Mouse (Mus musculus) frontal cortex, adult (tissue): ENCODE results near the gene Mak.

Experiments used
- ATAC-seq: cut with Nextera tagmentation; 2 replicates; pipeline ENCODE4 v1.9.2; 2017; ENCODE audit warnings: mild to moderate bottlenecking, moderate library complexity, mixed read lengths; ENCODE audit not compliant: low TSS enrichment

The Mak gene

DNA sequence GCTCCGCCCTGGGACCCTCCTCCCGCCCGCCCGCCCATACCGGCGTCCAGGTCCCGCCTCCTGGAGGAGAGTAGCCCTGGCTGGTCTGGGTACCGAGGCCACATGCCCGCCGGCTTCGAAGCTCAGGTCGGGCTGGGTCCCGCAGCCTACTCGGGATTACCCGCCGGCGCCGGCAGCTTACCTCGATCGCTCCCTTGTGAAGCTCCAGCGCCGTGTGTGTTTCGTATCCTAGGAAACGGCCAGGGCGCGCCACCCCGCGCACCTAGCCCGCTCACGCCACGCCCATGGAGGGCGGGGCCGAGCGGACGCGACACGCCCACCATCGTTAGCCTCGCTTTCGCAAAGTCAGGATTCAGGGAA is at the start of gene Mak:
Gene Mak (minus strand): TSS at position 286 of the 360 bp plus-strand sequence.
- ATAC-seq: peak; percentile 96

DNA sequence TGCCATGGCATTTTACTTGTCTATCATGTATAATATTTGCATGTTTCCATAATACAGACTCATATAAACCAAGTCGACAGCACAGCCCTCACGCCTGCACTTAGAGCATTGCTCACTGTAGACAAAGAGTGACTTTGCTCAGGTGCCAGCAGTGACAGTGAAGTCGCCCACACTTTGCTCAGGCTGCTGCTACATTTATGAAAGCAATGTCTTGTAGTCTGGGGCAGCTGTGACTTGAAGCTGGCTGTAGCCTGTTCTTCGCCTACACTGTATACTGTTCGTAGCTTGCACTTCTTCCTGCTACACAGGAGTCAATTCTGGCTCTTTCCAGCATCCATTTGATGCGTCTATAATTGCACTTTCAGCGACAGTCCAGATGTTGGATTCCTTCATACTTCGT is 49.6 kb upstream of the Mak start:
- ATAC-seq: peak; percentile 92

DNA sequence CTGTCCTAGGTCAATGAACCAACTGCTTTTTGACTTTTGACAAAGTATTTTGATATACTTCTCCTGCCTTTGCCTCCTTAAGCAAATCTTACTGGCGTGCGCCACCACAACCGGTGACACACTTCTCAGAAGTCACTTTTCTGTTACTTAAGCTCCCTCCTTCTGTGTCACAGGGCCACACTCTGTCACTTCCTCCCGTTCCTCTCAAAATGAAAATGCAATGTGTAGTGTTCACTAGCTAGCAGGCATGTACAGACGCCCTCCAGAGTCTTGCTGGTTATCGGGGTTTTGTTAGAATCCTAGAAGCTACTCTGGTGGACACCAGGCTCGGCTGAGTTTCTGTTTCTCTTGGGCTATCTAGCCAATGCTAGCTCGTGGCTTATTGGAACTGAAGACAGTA is 48.8 kb upstream of the Mak start:
- no peak for ATAC-seq

DNA sequence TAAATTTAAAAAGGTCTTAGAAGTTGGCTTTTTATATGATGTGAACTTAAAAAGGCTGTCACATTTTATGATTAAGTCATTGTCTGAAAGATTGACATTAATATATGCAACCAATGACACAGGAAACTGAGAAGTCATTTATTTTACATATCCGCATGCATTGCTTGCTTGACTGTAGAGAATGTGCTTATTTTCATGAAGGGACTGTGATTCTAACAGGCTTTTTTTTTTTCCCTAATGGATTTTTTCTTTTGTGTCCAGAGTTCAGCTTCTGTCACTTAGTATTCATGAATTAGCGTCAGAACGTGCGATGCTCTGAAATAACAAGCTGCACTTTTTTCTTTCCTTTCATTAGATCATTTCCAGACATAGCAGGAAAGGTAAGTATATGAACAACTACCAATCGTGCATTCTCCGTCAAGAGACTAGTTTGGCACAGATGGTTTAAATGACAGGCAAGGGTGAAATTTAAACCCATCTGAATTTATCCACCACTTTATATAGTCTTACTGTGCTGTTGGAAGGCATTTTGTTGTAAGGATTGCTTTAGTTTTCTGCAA is 44.2 kb upstream of the Mak start:
- ATAC-seq: no peak

DNA sequence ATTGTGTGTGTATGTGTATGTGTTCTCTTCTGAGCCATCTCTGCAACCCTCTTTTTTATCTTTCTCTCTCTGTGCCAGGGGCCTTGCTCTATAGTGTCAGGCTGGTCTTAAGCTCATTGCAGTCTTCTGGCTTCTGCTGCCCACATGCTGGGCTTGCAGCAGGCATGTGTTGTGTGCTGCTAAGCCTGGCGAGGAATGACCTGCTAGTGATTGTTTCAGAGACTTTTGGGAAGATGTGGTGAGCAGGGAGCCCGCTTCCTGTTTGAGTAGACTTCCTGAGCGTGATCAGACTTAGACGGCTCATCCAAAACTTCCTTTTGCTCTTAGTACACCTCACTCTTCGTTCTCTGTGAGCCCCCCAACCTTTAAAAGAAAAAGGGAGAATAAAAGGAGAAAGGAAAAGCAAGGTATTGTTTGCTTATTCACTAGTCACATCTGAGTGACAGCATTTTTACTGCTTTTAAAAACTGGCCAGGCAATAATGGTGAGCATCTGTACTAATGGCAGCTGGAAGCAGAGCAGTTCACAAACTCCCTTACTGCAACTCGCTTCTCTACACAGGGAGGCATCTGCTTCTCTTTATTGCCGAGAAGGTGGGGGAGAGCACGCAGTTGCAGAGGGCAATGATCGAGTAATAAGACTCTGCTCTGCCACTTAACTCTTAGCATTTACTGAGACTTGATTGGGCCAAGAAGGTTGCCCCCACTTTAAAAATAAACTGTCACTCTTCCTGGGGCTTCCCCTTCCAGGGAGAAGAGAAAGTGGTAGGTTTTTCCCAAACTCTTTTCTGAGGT is 39.8 kb upstream of the Mak start:
- ATAC-seq: no peak

DNA sequence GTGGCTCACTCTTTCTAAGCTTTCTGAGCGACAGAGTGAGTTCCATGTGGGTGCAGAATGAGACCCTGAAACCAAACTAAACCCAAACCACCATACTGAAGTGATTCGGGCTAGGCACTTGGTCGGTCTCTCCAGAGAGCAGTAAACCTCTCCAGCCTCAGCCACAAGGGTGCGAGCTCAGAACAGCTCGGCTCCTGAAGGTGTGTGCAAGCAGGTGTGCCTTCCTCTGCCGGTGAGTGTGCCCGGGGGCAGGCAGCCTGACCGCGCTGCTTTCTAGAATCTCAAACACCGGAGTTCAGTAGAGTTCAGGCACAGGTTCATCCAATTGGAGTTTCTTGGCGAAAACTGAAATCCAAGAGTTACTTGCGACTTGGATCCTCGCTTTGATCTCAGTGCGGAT is 34.4 kb upstream of the Mak start, which contains the start of gene Sycp2l:
Gene Sycp2l (plus strand): TSS at position 368 of the 400 bp plus-strand sequence.
- ATAC-seq: no peak

DNA sequence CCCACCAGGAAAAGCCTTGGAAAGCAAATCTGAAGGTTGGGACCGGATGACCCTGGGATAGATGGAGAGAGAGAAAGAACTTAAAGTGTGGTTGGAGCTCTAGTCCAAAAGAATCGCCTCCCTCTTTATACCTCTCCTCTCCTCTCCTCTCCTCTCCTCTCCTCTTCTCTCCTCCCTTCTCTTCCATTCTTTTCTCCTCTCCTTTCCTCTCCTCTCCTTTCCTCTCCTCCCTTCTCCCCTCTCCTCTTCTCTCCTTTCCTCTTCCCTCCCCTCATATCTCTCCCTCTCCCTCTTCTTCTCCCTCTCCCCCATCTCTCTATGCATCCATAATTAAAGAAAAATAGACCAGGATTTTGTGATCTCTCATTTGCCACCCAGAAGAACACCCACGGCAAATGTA is 31.4 kb upstream of the Mak start, which contains the start of gene Gcm2:
Gene Gcm2 (minus strand): TSS at position 101 of the 400 bp plus-strand sequence.
- no peak for ATAC-seq

DNA sequence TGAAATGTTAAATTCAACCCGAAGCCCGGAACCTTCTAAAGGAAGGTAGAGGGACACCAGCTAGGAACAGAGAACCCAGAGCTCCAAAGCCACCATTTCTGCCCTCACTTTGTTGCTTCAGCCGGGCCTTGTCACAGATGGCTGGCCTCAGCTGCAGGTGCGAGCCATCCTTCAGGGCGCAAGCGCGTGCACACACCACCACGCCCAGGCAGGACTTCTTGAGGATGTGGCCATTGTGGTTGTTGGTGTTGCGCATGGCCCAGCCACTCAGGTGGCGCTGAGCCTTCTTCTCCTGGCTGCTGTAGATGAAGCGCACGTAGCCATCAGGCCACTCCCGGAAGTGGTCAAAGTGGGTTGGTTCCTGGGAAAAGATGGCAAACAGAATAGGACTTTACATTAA is 26.0 kb upstream of the Mak start:
- no peak for ATAC-seq

DNA sequence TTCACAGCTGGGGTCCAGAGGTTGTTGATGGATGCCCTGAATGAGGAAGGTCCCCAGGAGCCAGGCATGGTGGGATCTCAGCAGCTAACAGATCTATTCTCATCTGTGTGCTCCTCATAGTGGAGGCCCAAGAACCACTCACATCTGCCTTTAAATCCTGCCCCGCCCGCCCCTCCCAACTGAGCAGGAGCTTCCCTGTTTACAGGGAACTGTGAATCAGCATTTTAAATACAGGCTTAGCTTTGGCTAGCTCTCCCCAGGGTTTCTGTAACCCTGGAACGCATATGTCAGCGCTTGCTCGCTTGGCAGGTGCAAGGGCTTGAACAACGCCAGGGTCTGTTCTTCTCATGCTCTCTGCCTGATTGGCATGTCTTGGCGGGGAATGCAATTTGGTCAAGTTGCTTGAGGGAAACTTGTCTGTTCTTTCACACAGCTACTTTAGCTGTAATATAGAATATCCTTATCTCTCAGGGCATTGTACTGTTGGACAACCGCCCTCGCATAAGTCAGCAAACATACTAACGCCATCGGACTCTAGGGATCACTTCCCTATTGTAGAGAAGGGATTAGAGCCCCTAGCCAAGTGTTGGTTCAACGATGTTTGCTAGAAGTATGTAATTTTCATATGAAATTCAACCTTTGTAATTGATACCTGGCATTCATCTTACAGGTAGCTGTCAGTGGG is 24.5 kb upstream of the Mak start:
- no peak for ATAC-seq

DNA sequence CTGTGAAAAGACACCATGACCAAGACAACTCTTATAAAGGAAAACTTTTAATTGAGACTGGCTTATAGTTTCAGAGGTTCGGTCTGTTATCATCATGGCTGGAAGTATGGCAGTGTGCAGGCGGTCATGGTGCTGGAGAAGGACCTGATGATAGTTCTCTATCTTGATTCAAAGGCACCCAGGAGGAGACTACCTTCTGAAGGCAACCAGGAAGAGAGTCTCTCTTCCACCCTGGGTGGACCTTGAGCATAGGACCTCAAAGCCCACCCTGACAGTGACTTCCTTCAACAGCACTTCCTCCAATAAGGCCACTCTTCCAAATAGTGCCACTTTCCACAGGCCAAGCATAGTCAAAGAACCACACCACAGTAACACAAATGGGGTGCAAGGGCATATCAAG is 20.5 kb upstream of the Mak start:
- no peak for ATAC-seq

DNA sequence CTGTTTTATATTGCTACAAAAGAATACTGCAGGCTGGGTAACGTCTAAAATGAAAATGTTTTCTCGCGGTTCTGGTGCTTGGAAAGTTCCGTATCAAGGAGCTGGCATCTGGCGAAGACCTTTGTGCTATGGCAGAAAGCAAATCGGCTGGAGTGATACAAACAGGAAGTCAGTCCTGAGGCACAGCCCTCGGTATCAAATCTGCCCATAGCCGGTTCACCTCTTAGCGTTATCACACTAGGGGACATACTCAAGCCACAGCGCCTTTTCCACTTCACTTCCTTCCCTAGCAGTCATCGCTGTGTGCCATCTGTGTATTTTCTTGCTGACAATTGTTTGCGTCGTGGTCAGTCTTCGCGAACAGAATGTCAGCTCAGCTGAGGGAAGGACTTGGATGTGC is 18.8 kb upstream of the Mak start:
- no peak for ATAC-seq

DNA sequence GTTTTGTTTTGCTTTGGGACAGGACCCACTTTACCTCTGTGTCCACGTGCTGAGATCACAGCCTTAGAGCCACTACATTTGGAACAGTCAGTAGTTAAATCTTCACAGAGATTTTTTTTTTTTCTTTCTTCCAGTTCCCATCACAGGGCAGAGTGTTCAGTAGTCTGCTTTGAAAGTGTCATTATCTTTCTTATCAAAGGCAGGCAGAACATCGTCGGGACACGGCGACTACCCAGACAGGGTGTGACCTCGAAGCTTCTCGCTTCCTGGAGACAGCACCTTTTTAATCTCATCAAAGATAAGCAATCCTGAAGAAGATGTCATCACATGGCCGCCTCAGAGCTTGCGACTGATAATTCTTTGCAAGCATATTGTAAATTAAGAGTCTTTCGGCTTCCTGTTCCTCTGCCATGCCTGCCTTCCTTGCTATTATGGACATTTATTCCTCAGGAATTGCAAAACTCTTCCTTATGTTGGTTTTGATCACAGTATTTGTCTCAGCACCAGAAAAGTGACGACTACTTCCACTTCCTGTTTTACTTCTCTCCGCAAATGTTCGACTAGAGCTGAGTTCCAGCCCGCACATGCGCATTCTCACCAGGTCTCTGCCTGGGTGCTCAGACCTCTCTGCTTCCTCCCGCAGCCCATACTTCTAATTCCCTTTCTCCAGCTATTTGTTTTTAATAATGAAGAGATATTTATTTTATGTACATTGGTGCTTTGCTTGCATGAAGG is 18.0 kb upstream of the Mak start:
- ATAC-seq: no peak

DNA sequence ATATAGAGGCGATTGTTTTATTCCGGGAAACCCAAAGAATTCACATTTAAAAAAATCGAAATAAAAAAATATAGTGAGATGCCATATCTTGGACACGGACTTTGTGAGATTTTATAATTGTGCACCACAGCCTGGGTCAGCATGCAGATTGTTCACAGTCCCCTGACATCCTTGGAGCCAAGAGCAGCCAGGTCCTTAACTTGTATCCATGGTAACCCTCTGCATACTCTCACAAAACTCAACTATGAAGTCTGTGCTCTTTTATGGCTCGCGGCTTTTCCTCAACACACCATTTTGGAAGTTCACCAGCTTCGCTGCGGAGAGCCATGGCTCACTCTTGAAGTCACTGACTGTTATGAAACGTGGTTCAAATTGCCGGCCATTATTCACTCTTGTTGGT is 14.7 kb upstream of the Mak start:
- no peak for ATAC-seq

DNA sequence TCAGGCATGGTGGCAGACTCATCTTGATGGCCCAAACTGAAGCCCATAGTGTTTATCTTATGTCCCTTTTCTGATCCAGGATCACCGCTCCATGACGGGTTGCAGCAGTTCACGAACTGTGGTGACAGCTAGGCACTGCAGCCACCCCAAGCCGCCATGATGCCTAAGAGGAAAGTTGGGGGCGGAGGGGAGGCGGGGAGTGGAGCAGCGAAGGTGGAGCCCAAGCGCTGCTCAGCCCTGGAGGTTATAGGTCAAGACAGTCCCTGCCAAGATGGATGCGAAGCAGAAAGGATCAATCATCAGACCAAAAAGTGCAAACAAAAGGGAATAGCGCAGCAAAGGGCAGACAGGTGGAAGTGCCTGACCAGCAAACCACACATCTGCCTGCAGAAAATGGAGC is 11.8 kb upstream of the Mak start:
- no peak for ATAC-seq

DNA sequence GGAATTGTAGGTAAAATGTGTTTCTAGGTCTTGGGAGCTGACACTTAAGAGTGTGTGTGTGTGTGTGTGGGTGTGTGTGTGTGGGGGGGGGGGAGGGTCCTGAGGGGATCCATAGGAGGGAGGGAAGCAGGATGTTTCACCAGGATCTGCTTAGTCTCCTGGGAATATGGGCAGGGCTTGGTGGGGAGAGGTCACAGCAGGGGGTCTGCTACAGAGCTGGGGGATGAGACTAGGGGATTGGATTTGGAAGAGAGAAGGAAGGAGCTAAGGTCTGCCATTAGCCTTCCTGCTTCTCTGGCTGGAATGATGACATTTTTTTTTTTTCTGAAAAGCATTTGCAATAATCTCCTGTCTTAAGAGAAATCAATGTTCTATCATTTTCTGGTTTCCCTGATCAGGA is 9.2 kb upstream of the Mak start:
- ATAC-seq: no peak

DNA sequence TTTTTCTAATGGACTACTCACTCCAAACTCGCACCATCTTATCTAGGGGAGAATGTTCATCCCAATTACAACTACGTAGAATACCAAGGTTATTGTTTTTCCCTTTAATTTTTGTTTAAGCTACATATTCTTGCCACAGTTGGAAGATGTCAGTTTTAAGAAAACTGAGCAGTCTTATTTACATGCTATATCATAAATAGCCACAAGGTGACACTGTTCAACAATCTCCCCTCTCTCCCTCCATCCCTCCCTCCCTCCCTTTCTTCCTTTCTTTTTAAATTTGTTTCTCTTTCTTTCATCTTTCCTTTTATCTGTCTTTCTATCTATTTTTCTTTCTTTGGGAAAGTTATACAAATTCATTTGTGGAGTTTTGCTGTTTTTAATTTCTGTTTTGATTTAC is 5.6 kb upstream of the Mak start:
- peak; percentile 64; the same call in 1 of the 2 replicates for ATAC-seq

DNA sequence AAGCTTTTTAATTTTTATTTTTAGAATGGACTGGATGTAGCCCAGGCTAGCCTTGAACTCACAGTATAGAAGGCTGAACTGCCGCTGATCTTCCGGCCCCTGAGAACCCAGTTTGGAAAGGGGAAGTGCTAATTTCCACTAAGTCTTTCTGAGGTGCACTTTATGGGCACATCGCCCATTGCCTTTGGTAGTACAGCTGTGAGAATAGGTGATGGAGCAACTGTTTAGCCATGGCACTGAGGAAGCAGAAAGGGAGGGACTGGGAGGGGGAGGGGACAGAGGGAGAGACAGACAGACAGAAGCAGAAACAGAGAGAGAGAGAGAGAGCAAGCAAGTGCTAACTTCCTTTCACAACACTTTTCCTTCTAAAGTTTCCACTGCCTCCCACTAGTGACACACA is 5.0 kb upstream of the Mak start:
- no peak for ATAC-seq

DNA sequence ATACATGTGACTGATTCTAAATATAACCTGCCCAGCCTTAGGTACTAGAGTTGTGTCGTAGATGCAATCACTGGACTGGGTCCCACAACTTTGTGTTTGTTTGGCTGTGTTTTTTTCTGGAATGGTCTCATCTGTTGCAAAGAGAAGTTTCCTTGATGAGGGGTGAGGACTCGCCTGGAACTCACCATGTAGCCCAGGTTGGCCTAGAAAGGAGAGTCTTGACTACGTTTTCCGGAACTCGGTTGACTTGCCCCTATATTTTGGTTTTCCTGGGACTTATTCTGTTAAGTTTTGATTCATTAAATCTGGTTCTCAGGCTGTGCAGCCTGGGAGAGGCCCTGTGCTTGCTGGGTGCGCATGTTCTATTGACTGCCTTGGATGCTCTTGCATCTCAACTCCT is 1.2 kb upstream of the Mak start:
- ATAC-seq: no peak

DNA sequence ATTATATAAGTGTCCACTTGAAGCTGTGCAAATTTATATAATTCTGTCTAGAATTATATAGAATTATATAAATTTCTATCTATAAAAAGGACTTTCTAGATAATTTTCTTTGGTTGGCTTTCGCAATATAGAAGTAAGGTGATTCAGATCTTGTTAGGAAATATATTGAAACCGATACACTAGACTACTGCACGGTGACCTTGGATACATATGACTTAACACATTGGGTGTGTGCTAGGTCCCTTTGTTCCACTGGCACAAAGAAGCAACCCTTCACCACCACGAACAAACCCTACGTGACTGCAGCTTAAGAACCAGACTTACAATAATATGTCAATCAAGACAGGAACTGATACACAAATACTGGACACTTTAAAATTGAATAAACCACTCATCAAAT is 353 bp upstream of the Mak start:
- ATAC-seq: no peak

DNA sequence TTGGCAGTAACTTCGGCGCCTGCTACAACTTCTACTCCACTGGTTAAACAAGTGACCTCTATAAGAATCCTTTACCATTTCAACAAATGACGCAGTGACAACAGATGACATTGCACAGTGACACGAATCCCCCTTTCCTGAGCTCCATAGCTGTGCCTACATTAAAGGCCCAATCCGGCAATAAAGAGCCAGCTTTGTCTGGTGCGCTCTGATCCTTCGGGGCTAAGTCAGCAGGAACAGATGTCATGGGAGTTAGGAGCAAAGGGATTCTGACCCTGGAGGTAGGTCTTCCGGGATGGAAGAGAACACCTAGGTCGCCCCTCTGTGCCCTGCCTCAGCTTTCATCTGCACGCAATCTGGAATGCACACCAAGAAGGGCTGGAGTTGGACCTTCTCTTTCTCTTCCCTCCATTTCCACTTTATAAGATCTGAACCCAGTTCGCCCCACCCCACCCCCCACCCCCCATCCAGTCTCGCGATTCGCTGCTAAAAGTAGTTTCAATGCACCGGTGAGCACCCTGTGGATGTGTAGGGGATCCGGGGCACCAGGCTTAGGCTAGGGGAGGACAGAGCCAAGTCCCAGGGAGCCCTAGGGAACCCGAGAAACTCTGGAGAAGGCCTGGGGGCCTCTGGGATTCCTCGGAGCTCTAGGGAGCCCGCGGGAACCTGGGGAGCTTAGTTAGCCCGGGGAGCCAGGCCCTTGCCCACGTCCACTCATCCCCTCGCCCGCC is 651 bp downstream of the Mak start:
- peak; percentile 42; the same call in 1 of the 2 replicates for ATAC-seq

DNA sequence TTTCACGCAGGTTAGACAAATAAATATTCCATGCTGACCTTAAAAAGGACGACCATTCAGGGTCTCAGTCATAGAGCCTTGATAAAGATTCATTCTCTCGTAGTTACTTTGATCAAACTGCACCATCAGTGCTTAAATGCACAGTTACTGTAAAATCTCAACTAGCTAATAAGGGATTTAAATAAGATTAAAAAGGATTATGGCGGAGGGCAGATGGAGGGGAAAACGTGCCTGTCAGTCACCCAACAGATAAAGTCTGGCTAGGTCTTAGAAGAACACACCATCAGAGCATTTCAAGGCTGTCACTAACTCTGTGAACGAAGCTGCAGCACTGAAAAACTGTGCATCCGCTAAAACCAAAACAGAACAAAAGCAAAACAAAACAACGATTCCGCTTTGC is 1.6 kb downstream of the Mak start:
- no peak for ATAC-seq

DNA sequence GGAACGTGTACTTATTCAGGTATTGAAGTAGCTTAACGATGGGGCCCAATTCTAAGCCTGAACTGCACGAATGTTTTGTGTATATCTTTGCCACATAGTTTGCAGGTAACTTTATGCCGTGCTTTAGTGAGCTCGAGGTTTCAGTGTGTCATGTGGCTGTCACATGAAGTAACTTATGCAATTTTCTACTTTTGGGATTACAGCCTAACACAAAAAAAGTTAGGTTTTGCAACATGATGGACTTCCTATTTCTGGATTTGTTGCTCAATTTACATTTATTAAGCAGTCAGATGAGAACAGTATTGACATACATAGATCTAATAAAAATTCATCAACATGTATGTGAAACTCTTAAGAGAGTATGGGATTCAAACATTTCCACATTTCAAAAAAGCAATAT is 5.7 kb downstream of the Mak start:
- no peak for ATAC-seq
